Mouse (Mus musculus): ENCODE results near the gene Myo9b. TPM values are rescaled to one million over a fixed set of nuclear protein-coding genes. Genes with fewer than 3 reads are reported as not detected.
"Not testable (repeated sequence)": the region's sequence is repeated elsewhere in the genome, so short reads cannot be mapped to it uniquely, and the experiment has no call there.

The Myo9b gene
- total RNA-seq, 4 experiments from 2014 or later = 6.2 to 8.6 (median 7.8) TPM

GRCm38 (mm10) chr8:71296188-71296621 is 23.7 kb downstream of the Myo9b start:
- no peak for DNase-seq (ENCODE audit: low spot score in 2 of 2)

- DNase-seq (ENCODE audit: low spot score in 2 of 2) = no peak
Measured at GRCm38 (mm10) chr8:71296784-71297183, 24.3 kb downstream of the Myo9b start.

GRCm38 (mm10) chr8:71297439-71297838 is 24.9 kb downstream of the Myo9b start:
- DNase-seq (ENCODE audit: low spot score in 2 of 2) = no peak

GRCm38 (mm10) chr8:71299716-71300115 is 27.2 kb downstream of the Myo9b start:
- no peak for DNase-seq (ENCODE audit: low spot score in 2 of 2)

DNA sequence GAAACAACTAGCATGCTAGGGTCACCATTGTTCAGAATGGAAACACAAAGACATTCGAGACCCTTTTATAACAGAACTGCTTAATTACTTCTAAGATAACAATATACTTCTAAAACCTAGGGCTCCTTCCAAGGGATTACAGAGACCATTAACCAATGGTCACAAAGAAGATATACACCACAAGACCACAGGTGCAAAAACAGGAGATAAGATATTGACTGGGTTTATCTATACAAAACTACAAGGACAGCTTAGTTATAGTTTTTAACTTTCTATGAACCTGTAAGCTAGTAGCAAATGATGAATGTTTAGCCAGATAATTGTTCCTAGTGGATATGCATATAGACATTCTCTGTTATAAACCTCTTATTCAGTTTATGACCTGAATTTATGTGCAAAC is 30.3 kb downstream of the Myo9b start:
- no peak for DNase-seq (ENCODE audit: low spot score in 2 of 2)

DNA sequence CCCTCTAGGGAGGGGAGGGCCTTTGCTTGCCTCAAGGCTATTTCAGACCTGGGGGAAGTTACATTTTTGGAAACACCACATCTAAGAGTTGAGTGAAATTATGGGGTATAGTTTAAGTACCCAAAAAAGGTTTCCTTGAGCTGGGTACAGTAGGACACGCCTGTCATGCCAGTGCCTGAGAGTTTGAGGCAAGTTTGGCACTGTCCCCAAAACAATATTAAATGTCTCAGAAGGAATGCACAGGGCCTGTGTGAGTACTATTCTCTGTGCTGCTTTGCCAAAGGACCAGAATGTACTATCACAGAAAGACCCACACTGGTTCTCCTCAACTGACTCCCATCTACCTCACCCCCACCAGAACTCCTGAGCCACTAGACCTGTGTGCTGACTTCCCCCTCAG is 31.1 kb downstream of the Myo9b start:
- DNase-seq (ENCODE audit: low spot score in 2 of 2) = no peak

- DNase-seq (ENCODE audit: low spot score in 2 of 2) = no peak
Measured at GRCm38 (mm10) chr8:71305988-71306387, 33.5 kb downstream of the Myo9b start.

DNA sequence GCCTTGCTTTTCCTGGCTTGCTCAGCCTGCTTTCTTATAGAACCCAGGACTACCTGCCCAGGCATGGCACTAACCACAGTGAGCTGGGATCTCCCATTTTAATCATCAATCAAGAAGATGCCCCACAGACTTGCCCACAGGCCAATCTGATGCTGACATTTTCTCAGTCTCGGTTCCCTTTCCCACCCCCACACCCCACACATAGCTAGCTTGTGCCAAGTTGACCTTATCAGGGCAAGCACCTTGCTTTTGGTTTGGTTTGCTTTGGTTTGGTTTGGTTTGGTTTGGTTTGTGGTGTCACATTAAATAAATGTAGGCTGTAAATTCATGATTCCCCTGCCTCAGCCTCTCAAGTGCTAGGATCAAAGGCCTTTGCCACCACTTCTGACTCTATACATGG is 34.9 kb downstream of the Myo9b start:
- no peak for DNase-seq (ENCODE audit: low spot score in 2 of 2)

DNA sequence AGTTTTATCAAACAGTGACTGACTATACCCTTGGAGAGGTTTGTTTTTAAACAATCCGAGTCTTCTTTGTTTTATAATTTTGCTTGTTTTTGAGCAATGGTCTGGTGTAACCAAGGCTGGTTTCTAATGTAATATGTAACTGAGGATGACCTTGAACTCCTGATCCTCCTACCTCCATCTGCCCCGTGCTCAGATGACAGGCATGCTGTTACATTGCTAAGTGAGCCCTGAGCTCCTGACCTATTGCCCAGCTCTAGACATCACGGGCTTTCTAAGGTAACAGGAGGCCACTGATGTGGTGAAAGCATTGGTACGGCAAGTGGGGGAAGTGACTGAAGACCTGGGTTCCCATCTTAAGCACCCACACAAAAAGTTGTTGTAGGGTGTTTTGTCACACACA is 35.4 kb downstream of the Myo9b start:
- DNase-seq (ENCODE audit: low spot score in 2 of 2) = no peak

GRCm38 (mm10) chr8:71310446-71310845 is 37.9 kb downstream of the Myo9b start:
- peak in 1 of 2 experiments; percentile 26 for DNase-seq (ENCODE audit: low spot score in 2 of 2)

DNA sequence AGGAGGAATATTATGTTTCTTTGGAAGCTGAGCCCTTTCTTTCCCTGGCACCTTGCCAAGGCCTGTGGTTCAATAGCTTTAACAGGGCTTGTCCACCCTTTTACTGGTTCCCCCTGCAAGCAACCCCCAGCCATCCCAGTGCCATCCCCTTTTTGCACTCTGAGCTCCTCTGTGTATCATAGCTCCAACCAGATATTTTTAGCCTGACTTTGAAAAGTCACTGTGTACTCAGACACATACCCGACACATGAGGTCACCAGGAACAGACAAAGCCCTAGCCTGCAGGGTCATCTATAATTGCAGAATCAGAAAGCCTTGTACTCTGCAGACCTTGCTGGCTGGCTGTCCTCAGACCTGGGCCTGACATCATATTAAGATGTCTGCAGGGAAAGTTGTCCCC is 40.2 kb downstream of the Myo9b start:
- peak; percentile 41 to 43 for DNase-seq (ENCODE audit: low spot score in 2 of 2)

DNA sequence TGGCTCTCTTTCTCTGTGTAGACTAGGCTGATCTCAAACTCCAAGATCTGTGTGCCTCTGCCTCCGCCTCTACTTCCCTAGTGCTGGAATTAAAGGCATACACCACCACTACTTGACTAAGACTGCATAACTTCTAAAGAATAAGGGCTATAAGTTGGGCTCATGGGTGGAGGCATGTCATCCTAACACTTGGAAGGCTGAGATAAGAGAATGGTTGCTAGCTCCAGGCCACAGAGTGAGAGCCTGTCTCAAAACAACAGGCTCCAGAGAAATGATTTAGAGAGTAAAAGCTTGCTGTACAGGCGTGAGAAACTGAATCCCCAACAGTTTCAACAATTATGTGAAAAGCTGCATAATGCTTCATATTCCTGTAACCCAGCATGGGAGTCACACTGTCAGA is 41.4 kb downstream of the Myo9b start:
- DNase-seq (ENCODE audit: low spot score in 2 of 2) = no peak

- no peak for DNase-seq (ENCODE audit: low spot score in 2 of 2)
Measured at GRCm38 (mm10) chr8:71315972-71316371, 43.5 kb downstream of the Myo9b start.

DNA sequence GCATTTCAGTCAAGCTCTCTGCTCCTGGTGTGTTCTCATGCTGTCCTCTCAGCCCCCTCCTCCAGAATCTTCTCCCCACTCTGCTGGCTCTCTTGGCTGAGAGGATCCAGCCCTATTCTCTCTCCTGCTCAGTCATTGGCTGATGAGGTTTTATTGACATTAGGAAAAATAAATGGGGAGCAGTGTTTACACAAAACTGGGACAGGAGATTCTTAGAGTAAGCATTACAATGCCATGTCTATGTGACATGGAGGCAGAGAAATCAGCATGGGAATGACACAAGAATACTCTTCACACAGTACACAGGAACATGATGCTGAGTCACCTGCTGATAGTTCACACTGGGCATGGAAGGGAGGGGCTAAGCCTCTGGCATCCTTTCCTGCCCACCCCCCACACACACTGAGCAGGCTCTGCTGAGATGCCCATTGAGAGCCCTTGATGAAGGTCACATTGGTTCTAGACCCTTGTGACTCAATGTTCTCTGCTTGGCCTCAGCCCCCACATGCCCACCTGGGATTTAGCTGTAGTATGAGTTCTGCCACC is 44.0 kb downstream of the Myo9b start:
- no peak for DNase-seq (ENCODE audit: low spot score in 2 of 2)

- DNase-seq (ENCODE audit: low spot score in 2 of 2) = not testable (repeated sequence)
Measured at GRCm38 (mm10) chr8:71318610-71319009, 46.1 kb downstream of the Myo9b start.

DNA sequence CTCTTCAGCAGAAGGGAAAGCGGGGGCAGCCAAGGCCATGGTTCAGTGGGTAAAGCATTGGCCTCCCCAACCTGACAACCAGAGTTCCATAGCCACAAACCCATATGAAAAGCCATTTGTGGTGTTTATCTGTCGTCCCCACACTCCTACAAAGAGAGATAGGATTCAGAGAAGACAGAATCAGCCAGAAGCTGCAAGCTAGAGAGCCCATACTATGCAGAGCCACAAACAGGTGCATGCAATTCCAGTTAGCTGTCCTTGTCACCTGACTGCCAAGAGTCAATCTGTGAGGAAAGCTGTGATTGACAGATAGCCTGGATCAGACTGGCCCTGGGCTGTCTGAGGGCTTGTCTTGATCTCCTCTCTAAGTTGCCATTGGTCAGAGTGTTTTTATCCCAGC is 47.2 kb downstream of the Myo9b start:
- DNase-seq (ENCODE audit: low spot score in 2 of 2) = not testable (repeated sequence)

GRCm38 (mm10) chr8:71322939-71323338 is 50.4 kb downstream of the Myo9b start:
- DNase-seq (ENCODE audit: low spot score in 2 of 2) = no peak

DNA sequence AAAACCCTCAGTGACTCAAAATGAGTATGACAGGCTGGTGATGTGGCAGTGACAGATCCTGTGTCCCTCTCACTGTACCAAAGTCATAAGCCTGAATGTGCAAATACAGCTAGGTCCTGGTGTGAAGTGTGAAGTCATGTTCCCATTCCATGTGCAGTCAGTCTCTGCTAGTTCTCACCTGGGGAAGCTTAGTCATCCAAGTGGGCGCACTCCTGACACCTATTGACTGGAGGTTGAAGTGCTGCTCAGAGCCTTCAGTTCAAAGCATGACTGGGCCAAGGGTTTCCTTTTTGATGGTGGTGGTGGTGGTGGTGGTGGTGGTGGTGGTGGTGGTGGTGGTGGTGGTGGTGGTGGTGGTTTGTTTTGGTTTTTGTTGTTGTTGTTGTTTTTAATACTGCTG is 52.3 kb downstream of the Myo9b start:
- peak in 1 of 2 experiments; percentile 22 for DNase-seq (ENCODE audit: low spot score in 2 of 2)

DNA sequence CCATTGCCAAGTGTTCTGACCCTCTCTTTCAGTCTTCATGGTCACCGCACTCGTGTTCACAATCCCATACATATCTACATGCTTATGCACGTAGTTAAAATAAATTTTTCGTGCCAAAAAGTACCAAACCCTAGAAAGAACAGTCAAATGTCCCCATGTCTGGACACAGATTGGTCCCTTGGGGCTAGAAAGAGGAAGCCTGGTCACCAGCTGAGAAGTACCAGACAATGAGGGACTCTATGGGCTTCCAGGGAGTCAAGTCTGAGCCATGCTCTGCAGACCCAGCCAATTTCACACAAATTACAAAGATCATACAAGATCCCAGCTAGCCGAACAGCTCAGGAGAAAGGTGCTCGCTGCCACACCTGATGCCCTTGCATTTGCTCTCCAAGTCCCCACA is 65.3 kb downstream of the Myo9b start:
- DNase-seq (ENCODE audit: low spot score in 2 of 2) = not testable (repeated sequence)

GRCm38 (mm10) chr8:71340625-71341024 is 68.1 kb downstream of the Myo9b start:
- no peak for DNase-seq (ENCODE audit: low spot score in 2 of 2)

- DNase-seq (ENCODE audit: low spot score in 2 of 2) = no peak
Measured at GRCm38 (mm10) chr8:71346581-71346980, 74.1 kb downstream of the Myo9b start.

DNA sequence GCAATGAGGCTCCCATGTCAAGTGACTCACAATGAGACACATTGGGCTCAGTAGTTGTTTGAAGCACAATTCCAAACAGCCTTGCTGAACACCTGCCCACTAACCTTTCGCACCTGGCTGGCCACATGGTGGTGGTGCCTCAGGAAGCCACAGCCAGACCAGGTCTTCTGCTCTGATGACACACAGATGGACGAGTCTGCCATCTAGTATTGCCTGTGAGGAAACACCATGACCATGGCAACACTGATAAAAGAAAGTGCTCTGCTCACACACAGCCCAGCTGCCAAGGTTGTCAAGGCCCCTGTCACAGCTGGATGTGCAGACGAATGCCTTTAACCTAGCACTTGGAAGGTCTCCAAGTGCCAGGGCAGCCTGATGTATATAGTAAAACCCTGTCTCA is 78.6 kb downstream of the Myo9b start:
- no peak for DNase-seq (ENCODE audit: low spot score in 2 of 2)

- DNase-seq (ENCODE audit: low spot score in 2 of 2) = no peak
Measured at GRCm38 (mm10) chr8:71351520-71351919, 79.0 kb downstream of the Myo9b start.

GRCm38 (mm10) chr8:71358026-71358425 is 85.5 kb downstream of the Myo9b start:
- no peak for DNase-seq (ENCODE audit: low spot score in 2 of 2)

Measured in gastrocnemius, adult 8-10 months (tissue).